Mouse (Mus musculus) bone marrow macrophage, adult 2 months (primary cell): Measurements from ENCODE around the gene Dyx1c1. TPM values are rescaled to one million over a fixed set of nuclear protein-coding genes. Genes with fewer than 3 reads are reported as not detected.

Experiments
- H3K27ac ChIP-seq: 2 replicates; pipeline ENCODE4 v1.5.1; 2012; ENCODE audit warnings: low read depth, low read length; ENCODE audit not compliant: insufficient read depth
- H3K4me1 ChIP-seq: 2 replicates; pipeline ENCODE4 v1.6.1; 2012; ENCODE audit warnings: low read length; ENCODE audit not compliant: control insufficient read depth, insufficient read depth
- H3K4me3 ChIP-seq: 2 replicates; pipeline ENCODE4 v1.5.1; 2012; ENCODE audit warnings: mild to moderate bottlenecking, low read length, moderate library complexity; ENCODE audit not compliant: insufficient read depth
- CTCF ChIP-seq: IDR thresholded peaks from 2 replicates; pipeline ENCODE4 v1.5.1; 2012; ENCODE audit warnings: low read depth, mild to moderate bottlenecking, low read length, moderate library complexity
- POLR2A ChIP-seq: IDR thresholded peaks from 2 replicates; pipeline ENCODE4 v1.6.1; 2012; ENCODE audit warnings: mild to moderate bottlenecking, low read depth, low read length, borderline replicate concordance
- polyA plus RNA-seq: library from polyadenylated mRNA; stranded (reverse); fragments of >200 nt; gene quantifications from 2 replicates; pipeline ENCODE4 v1.2.4, GENCODE M21; 2012; ENCODE audit not compliant: missing spikeins, insufficient read depth, insufficient read length

Gene Dyx1c1
- polyA plus RNA-seq, 1 experiment, result 0.34 TPM

DNA sequence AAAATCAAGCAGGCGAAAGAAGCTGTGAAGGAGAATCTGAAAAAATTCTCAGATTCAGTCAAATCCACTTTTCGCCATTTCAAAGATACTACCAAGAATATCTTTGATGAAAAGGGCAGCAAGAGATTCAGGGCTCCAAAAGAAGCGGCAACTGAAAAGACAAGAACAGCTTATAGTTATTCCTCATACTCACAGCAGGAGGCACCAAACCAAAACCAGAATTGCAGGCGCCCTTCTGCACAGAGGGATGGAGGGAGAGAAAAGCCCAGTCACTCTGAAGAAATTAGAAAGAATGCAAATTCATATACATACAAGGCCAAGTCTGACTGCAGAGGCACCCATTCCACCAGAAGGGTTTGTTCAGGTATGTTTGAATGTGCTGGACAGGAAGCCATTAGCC is 54.0 kb downstream of the Dyx1c1 start:
- no peak for TF ChIP-seq POLR2A
- no peak for TF ChIP-seq CTCF
- Histone ChIP-seq H3K4me3 (no peak overlapping the region), H3K27ac (no peak overlapping the region)

DNA sequence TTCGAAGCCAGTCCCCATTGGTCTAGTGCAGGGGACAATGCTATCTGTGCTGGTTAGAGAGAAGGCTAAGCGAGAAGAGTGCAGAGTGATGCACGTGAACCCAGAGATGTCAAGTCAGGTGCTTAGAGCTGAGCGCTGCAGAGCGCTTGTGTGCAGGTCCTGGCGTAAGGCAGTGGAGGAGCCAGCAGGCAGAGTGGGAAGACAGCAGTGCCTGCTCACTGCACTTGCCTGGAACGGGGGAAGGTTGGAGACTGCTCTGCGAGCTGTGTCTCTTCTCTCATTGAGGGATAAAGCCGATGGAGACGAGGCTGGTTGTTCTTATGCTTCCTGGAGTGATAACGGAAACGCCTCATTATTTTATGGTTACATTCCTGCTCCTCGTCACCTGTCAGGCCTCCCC is 56.1 kb downstream of the Dyx1c1 start:
- no peak for TF ChIP-seq CTCF
- TF ChIP-seq POLR2A, result no peak
- H3K27ac ChIP-seq, result no peak overlapping the region
- H3K4me3 ChIP-seq, result no peak overlapping the region
- H3K4me1 ChIP-seq, result no peaks in the 10 kb centered on the region

More for the DNA sequence above, 54.0 kb downstream of the Dyx1c1 start:
- H3K4me1 ChIP-seq, result no peaks in the 10 kb centered on the region

DNA sequence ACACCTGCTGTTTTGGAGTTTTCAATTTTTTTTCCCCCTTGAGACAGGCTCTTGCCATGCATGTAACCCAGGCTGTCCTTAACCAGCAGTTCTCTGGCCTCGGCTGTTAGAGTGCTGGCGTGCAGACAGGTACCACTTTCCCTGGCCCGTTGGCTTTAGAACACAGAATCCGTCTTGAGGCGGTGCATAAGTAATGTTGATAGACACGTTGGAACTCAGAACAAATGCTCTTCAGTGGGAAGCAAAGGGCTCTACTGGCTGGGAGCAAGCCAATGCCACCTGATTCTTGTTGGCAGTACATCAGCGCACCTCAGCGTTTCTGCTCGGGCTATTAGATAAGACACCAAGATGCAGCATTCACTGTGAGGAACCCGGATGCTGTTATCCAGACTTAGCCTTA is 61.3 kb downstream of the Dyx1c1 start:
- Histone ChIP-seq H3K27ac (no peak overlapping the region), H3K4me1 (no peaks in the 10 kb centered on the region), H3K4me3 (no peak overlapping the region)
- no peak for TF ChIP-seq POLR2A
- no peak for TF ChIP-seq CTCF

DNA sequence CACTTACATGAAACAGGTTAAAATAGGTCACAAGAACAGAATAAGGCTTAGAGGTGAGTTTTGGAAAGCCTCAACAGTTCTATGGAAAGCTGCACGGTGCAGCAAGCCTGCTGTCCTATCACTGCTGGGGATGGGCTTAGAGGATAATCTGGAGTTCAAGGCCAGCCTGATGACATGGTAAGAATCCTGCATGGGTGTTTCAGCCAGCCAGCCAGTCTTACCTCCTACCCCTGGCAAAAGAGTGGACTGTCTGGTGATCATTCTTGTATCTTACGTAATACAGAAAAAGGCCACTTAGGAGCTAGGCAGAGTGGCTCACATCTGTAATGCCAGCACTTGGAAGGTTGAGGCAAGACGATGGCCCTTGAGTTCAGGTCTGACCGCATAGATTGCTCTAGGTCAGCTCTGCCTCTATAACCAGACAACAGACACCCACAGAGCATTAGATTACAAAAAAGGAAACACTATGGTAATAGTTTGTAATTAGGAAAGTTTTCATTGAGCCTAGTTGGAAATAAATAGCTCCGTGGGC is 62.0 kb downstream of the Dyx1c1 start:
- TF ChIP-seq POLR2A (no peak), CTCF (no peak)
- no peak overlapping the region for H3K4me3 ChIP-seq
- no peak overlapping the region for H3K27ac ChIP-seq
- no peaks in the 10 kb centered on the region for H3K4me1 ChIP-seq

Other genes with a start within 250 kb of the Dyx1c1 start
- gene Prtg, start 151.9 kb upstream of the Dyx1c1 start, polyA plus RNA-seq, result not detected in 2 replicates
- gene Pygo1, start 33.1 kb upstream of the Dyx1c1 start, polyA plus RNA-seq, result not detected in 2 replicates
- not detected in 2 replicates for gene Gm44503, start 67 bp downstream of the Dyx1c1 start, polyA plus RNA-seq
- 6.8 and 7.7 TPM in 2 replicates for gene Ccpg1os, start 26.6 kb downstream of the Dyx1c1 start, polyA plus RNA-seq
- 91.6 and 95.8 TPM in 2 replicates for gene Ccpg1, start 26.6 kb downstream of the Dyx1c1 start, polyA plus RNA-seq
- gene Pigb, start 81.6 kb downstream of the Dyx1c1 start, polyA plus RNA-seq, result 12.6 and 15.3 TPM in 2 replicates
- gene Rab27a, start 86.1 kb downstream of the Dyx1c1 start, polyA plus RNA-seq, result 2.6 and 3.0 TPM in 2 replicates
- gene Khdc3, start 143.1 kb downstream of the Dyx1c1 start, polyA plus RNA-seq, result not detected in 2 replicates
- not detected in 2 replicates for gene Gm20509, start 143.7 kb downstream of the Dyx1c1 start, polyA plus RNA-seq
- gene Rsl24d1, start 154.6 kb downstream of the Dyx1c1 start, polyA plus RNA-seq, result 50.6 and 51.3 TPM in 2 replicates